Comparison of ENCODE assay signal across 8 mouse cellular contexts in the genomic region with DNA sequence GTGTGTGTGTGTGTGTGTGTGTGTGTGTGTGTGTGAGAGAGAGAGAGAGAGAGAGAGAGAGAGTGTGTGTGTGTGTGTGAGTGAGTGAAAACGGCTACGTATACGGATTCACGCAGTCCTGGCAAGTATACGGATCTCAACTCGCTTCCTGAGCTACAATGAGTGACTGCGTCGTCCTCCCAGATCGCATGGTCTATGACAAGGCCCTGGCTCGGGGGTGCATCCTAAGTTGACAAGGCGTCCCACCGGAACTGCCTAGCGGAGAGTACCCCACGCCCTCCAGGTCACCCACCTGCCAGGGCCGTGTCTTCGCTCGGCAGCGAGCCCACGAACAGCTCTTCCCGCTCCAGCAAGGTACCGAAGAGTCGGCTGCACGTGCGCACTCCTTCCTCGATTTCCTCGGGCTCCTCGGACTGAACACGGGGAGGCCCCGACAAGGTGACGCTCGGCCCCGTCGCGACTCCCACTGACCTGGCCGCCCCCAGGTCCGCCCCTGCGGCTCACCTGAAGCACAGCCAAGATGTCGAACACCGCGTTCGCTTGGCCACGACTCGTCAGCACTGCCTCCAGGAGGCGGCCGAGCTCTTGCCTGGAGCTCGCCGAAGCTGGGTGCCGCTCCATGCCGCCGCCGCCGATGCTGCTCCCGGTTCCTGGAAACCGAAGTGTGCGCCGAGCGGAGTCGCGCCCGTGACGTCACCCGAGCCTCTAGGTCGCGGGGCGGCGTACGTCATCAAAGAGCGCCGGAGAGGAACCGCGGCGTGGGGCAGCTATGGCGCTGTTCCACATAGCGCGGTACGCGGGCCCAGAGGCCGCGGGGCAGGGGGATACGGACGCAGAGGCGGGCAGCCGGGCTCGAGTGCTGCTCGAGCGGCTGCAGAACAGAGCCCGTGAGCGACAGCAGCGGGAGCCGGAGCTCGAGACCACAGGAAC. TPM values are rescaled to one million over a fixed set of nuclear protein-coding genes. Genes with fewer than 3 reads are reported as not detected.
DNase-seq lines count a peak whose midpoint lies in the region; ATAC-seq and TF ChIP-seq lines count a peak whose summit lies in the region.

A gene (minus strand): TSS at position 699 of the 930 bp plus-strand sequence.
A gene (plus strand): TSS at position 733 of the 930 bp plus-strand sequence.

- TF ChIP-seq EP300 in ES-Bruce4 (IDR thresholded peaks at IDR 0.05; ENCODE audit: insufficient read depth, low read depth, low read length) = no peak
- TF ChIP-seq EP300 in liver, postnatal 0 days (IDR thresholded peaks at IDR 0.05; ENCODE audit: low read depth) = no peak

- peak within 1 kb of the TSS; percentile 91 for H3K4me2 ChIP-seq in forebrain, embryonic 13.5 days
- peak within 1 kb of the TSS; percentile 95 for H3K4me2 ChIP-seq in liver, postnatal 0 days (ENCODE audit: low read depth, low read length)
- peak within 1 kb of the TSS; percentile 89 for H3K4me2 ChIP-seq in neural tube, embryonic 14.5 days (ENCODE audit: low read depth, low read length)

- no peak for TF ChIP-seq CTCF in ES-Bruce4 (IDR thresholded peaks at IDR 0.05; ENCODE audit: low read depth, low read length)
- TF ChIP-seq CTCF in liver, postnatal 0 days (IDR thresholded peaks at IDR 0.05; ENCODE audit: low read depth) = peak; percentile 38

- no peaks in the 10 kb centered on the region for H3K9me3 ChIP-seq in ES-Bruce4 (replicated peaks; ENCODE audit: control insufficient read depth, insufficient read depth, low read length, poor library complexity, severe bottlenecking)
- H3K9me3 ChIP-seq in forebrain, embryonic 13.5 days (replicated peaks) = no peaks in the 10 kb centered on the region
- H3K9me3 ChIP-seq in liver, postnatal 0 days (ENCODE audit: low read length) = no peaks in the 10 kb centered on the region
- H3K9me3 ChIP-seq in neural tube, embryonic 14.5 days (ENCODE audit: control insufficient read depth, low read length) = no peaks in the 10 kb centered on the region

- H3K4me1 ChIP-seq in ES-Bruce4 (ENCODE audit: control insufficient read depth, insufficient read depth, low read length) = no peaks in the 10 kb centered on the region
- peaks cover 18% of the 10 kb centered on the region for H3K4me1 ChIP-seq in forebrain, embryonic 13.5 days
- H3K4me1 ChIP-seq in liver, postnatal 0 days (ENCODE audit: insufficient read depth) = peaks cover 5% of the 10 kb centered on the region; the same call in 1 of the 2 replicates
- peaks cover 9% of the 10 kb centered on the region for H3K4me1 ChIP-seq in neural tube, embryonic 14.5 days (ENCODE audit: control insufficient read depth, insufficient read depth, low read length)

- DNase-seq in heart, postnatal 10 days = peak; percentile 96 to 97
- DNase-seq in large intestine, adult 2 months (ENCODE audit: low read depth, low spot score) = peak; percentile 70
- DNase-seq in liver, postnatal 0 days = peak; percentile 98
- DNase-seq in testis, postnatal 10 days (ENCODE audit: low spot score) = peak; percentile 99

- H3K4me3 ChIP-seq in ES-Bruce4 (ENCODE audit: low read depth, low read length) = peak within 1 kb of the TSS; percentile 86
- peak within 1 kb of the TSS; percentile 98 for H3K4me3 ChIP-seq in forebrain, embryonic 13.5 days
- H3K4me3 ChIP-seq in liver, postnatal 0 days (ENCODE audit: low read depth, low read length) = peak within 1 kb of the TSS; percentile 78
- H3K4me3 ChIP-seq in neural tube, embryonic 14.5 days (ENCODE audit: low read depth, low read length) = peak within 1 kb of the TSS; percentile 79

- intact Hi-C loops in heart, postnatal 10 days (cut with DNase I) = no loop called here

- peak within 1 kb of the TSS; percentile 76 for H3K9ac ChIP-seq in ES-Bruce4 (ENCODE audit: low read depth, poor library complexity, severe bottlenecking)
- peak within 1 kb of the TSS; percentile 85 for H3K9ac ChIP-seq in forebrain, embryonic 13.5 days
- peak within 1 kb of the TSS; percentile 93 for H3K9ac ChIP-seq in liver, postnatal 0 days (replicated peaks)
- peak within 1 kb of the TSS; percentile 70 for H3K9ac ChIP-seq in neural tube, embryonic 14.5 days (replicated peaks; ENCODE audit: low read depth, low read length)

- no peak within 1 kb of the TSS for H3K27ac ChIP-seq in ES-Bruce4 (ENCODE audit: insufficient read depth, low read length)
- H3K27ac ChIP-seq in forebrain, embryonic 13.5 days = no peak within 1 kb of the TSS
- peak within 1 kb of the TSS; percentile 37 for H3K27ac ChIP-seq in liver, postnatal 0 days (ENCODE audit: low read depth)
- H3K27ac ChIP-seq in neural tube, embryonic 14.5 days (ENCODE audit: low read depth, low read length) = 0 out of 2 replicates have a peak within 1 kb of the TSS, but pooled peaks have one; percentile 34

- H3K36me3 ChIP-seq in ES-Bruce4 (ENCODE audit: control insufficient read depth, insufficient read depth, low read length, poor library complexity, severe bottlenecking) = peaks cover 46% of the 10 kb centered on the region
- H3K36me3 ChIP-seq in forebrain, embryonic 13.5 days (ENCODE audit: poor library complexity, severe bottlenecking) = peaks cover 74% of the 10 kb centered on the region
- peaks cover 67% of the 10 kb centered on the region for H3K36me3 ChIP-seq in liver, postnatal 0 days (replicated peaks; ENCODE audit: insufficient read depth, low read length)
- peaks cover 58% of the 10 kb centered on the region for H3K36me3 ChIP-seq in neural tube, embryonic 14.5 days (ENCODE audit: control insufficient read depth, insufficient read depth, low read length)

- H3K27me3 ChIP-seq in ES-Bruce4 (ENCODE audit: control insufficient read depth, insufficient read depth, low read length, poor library complexity, severe bottlenecking) = no peaks in the 10 kb centered on the region
- H3K27me3 ChIP-seq in forebrain, embryonic 13.5 days = no peaks in the 10 kb centered on the region
- no peaks in the 10 kb centered on the region for H3K27me3 ChIP-seq in liver, postnatal 0 days (ENCODE audit: insufficient read depth, low read length)
- H3K27me3 ChIP-seq in neural tube, embryonic 14.5 days (ENCODE audit: control insufficient read depth, insufficient read depth, low read length) = no peaks in the 10 kb centered on the region

- 1% methylated on average over 91 of the region's 91 CpGs for WGBS in forebrain, embryonic 13.5 days
- under 1% methylated on average over 91 of the region's 91 CpGs for WGBS in large intestine, adult 2 months
- WGBS in liver, postnatal 0 days (ENCODE audit: insufficient replicate concordance) = under 1% methylated on average over 88 of the region's 91 CpGs
- under 1% methylated on average over 89 of the region's 91 CpGs for WGBS in neural tube, embryonic 14.5 days

- ATAC-seq in cerebellum, adult (ENCODE audit: insufficient number of reproducible peaks, low FRiP score, low TSS enrichment) = peak; percentile 58; the same call in 1 of the 2 replicates
- peak; percentile 88 for ATAC-seq in forebrain, embryonic 13.5 days
- peak; percentile 93 for ATAC-seq in liver, postnatal 0 days
- ATAC-seq in neural tube, embryonic 14.5 days (ENCODE audit: low read depth) = peak; percentile 90

- no peak for TF ChIP-seq POLR2A in ES-Bruce4 (IDR thresholded peaks at IDR 0.05; ENCODE audit: insufficient read depth, low read length)

RNA-seq across cellular contexts. Expression of the first gene that starts in this region (rescaled TPM):
- 53.3 and 55.5 TPM in 2 replicates for polyA plus RNA-seq in ES-Bruce4 (2011; ENCODE audit: insufficient read depth, insufficient read length, low read depth, missing spikeins)
- polyA plus RNA-seq in forebrain, embryonic 13.5 days (2015; fragmentation: Nextera tagmentation; extraction: Ambion mirVana) = 47.2 and 57.8 TPM in 2 replicates
- total RNA-seq in heart, postnatal 10 days (2021) = 10 to 100 TPM; 14.4 to 16.5 TPM
- polyA plus RNA-seq in large intestine, adult 2 months (2012; rRNA removed) = 58.3 and 61.3 TPM in 2 replicates
- polyA plus RNA-seq in liver, postnatal 0 days (2015; fragmentation: Nextera tagmentation; extraction: Ambion mirVana) = 14.8 and 19.6 TPM in 2 replicates
- 35.1 and 38.7 TPM in 2 replicates for polyA plus RNA-seq in neural tube, embryonic 14.5 days (2014; fragmentation: Nextera tagmentation; extraction: Ambion mirVana)

RNA-seq across cellular contexts. Expression of the second gene that starts in this region (rescaled TPM):
- polyA plus RNA-seq in ES-Bruce4 (2011; ENCODE audit: insufficient read depth, insufficient read length, low read depth, missing spikeins) = 15.4 and 25.3 TPM in 2 replicates
- 17.9 and 21.2 TPM in 2 replicates for polyA plus RNA-seq in forebrain, embryonic 13.5 days (2015; fragmentation: Nextera tagmentation; extraction: Ambion mirVana)
- total RNA-seq in heart, postnatal 10 days (2021) = 10 to 100 TPM; 10.5 to 12.2 TPM
- 10.4 and 10.7 TPM in 2 replicates for polyA plus RNA-seq in large intestine, adult 2 months (2012; rRNA removed)
- polyA plus RNA-seq in liver, postnatal 0 days (2015; fragmentation: Nextera tagmentation; extraction: Ambion mirVana) = 7.5 and 7.9 TPM in 2 replicates
- 15.0 and 16.4 TPM in 2 replicates for polyA plus RNA-seq in neural tube, embryonic 14.5 days (2014; fragmentation: Nextera tagmentation; extraction: Ambion mirVana)

Comparison
In these comparisons a context has a peak if more than half of its experiments do, and no peak if none do; other contexts are left out.
1. H3K27ac ChIP-seq: peak in liver, postnatal 0 days (single experiment) and neural tube, embryonic 14.5 days (single experiment); none in ES-Bruce4 (single experiment) and forebrain, embryonic 13.5 days (single experiment).
2. Peak in every context shown above with its lines, with median percentiles within 50 percentile points of each other: H3K4me3 ChIP-seq, H3K9ac ChIP-seq, ATAC-seq, H3K4me2 ChIP-seq and DNase-seq.